Mouse (Mus musculus) CD4-positive, CD25-positive, alpha-beta regulatory T cell, adult 4 months (primary cell): Measurements from ENCODE around the gene Zfp426. TPM values are rescaled to one million over a fixed set of nuclear protein-coding genes. Genes with fewer than 3 reads are reported as not detected.

Experiments
- ATAC-seq: one replicate; pipeline ENCODE4 v1.8.0; 2017
- polyA plus RNA-seq, 2 experiments: library from polyadenylated mRNA; unstranded; fragments of 100-300 nt; shearing (Covaris generic); gene quantifications; one replicate each; pipeline ENCODE4 v1.2.1; 2017

Gene Zfp426
- polyA plus RNA-seq, result 10 to 100 TPM; 28.2 to 29.8 TPM

DNA sequence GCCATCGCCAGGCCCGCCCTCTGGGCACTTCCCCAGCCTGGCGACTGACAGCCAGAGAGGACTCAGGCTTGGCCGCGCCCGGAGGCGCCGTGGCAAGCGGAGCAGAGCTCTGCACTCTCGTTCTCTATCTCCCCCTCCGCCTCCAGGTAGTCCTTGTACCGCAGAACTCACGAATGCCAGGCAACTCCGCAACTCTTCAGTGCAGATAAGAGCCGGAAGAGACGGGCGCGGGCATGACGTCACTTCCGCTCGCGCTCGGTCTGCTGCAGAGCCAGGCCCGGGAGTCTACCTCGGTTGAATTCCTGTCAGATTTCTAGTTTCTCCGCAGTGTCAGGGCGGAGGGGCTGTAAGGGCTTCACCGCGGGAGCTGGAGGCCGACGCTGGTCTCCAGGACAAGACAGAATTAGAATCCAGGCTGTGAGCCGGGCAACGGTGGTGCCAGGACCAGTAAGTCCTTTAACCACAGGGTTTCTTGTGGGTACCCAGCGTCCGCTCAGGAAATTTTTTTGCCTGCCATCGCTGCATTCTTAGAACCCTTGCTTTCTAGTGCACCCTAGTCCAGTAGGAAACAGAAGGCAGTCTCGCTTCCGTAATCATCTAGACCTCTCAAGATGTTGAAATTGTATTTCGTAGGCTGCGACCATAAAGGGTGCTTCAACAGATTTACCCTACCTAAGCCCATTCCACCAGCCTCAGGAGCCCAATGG, at the start of gene Zfp426:
Gene Zfp426 (minus strand): TSS at position 220 of the 707 bp plus-strand sequence.
- ATAC-seq, result peak; percentile 96

DNA sequence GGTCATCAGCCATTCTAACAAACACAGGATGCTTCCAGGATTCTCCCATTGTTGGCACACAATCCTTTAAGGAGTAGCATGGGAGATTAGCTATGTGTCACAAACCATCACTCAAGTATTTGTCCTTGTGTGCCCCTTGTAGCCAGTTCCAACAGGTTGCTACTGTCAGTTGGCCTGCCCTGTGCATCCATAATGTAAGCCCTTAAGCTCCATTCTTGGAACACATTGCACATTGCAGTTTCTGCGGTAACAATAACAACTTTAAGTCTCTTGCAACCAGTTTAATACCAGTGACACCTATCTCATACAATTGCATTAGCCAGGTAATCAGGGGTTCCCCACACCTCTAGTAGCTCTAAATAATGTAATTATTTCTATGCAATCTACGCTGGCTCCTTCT, 44.1 kb upstream of the Zfp426 start:
- no peak for ATAC-seq

DNA sequence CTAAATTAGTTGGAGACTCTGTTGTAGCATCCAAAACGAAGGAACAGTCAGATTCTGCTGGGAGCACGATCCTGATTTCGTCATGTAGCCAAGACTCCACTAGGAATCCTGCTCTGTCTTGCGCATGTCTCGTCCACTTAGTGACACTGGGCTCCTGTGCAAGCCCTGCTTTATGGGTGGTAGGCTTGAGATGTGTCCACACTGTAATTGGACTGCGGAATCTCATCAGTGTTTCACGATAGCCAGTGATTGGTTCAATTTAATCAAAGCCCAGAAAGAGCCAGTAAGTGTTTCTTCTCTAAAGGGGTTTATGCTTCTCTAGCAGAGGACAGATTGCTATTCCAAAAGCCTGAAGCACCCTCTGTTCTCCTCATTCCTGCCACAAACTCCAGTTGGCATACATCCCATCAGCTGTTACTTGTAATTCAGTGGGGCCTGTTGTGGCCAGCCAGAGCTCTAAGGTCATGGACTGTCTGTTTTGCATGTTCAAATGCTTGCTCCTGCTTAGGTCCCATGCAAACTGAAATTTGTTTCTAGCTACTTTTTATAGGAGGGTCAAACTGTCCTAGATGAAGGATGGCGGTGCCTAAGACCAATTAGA, 41.9 kb upstream of the Zfp426 start:
- ATAC-seq, result no peak

- ATAC-seq, result peak; percentile 95
Observed at GRCm38 (mm10) chr9:20521306-20521957, 28.9 kb upstream of the Zfp426 start, which contains the start of gene Zfp266. Gene Zfp266 (minus strand): TSS chr9:20521417.

DNA sequence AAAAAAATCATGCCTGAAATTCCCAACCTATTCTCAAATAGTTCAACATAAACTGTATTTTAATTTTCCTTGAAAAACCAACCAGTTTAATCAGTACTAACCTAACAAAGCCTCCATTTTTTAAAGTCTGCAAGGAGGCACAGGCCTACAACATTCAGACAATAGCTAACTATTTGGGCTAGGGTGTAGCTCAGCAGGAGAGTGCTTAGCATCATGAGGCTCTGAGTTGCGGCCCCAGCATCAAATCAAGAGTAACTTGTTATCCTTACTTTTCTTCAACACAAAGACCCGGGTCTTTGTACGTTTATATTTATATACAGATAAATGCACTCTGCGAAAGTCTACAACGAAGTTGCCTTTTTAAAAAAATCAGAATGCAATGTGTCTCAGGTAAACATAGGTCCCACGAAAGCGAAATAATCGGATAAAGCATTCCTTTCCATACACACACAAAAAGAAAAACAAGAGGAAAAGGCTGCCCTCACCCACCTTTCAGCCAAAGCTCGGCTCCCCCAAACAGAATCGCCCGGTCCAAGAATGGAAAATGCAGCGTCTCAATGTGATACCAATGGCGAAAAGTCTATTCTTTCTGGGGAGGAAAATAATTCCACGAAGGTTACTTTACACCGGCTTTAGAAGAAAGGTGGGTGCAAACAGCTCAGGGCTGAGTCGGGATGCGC, 28.1 kb upstream of the Zfp426 start:
- peak; percentile 8 for ATAC-seq

DNA sequence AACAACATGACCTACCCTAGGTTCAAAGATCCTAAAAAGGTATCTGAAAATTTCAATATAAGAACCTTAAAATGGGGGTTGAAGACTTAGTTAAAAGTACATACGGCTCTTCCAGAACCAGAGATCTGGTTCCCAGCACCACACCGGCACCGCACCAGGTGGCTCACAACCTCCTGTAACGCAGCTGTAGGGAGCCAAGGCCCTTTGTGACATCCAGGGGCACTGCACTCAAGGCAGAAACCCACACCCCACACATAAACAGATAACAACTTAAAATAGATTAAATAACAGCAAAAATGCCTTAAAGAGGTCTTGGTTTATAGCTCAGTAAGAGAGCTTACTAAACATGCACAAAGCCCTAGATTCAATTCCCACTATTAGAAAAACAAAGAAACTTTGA, 27.4 kb upstream of the Zfp426 start:
- no peak for ATAC-seq

GRCm38 (mm10) chr9:20518708-20519107, 26.2 kb upstream of the Zfp426 start:
- no peak for ATAC-seq

DNA sequence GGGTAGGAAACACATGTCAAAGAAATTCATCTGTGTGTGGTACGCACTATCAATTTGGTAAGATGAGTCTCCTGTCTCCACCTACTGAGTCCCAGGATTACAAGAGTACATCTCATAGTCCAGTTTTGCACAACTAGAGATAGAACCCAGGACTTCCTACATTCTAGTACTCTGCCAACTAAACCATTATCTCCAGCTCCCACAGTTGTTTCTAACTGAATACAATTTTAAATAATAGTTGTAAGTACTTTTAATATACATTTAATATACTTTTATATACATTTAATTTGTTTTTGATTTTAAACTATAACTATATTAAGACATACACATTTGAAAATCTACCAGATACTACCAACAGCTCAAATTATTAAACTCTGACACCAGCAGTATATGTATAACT, 25.2 kb upstream of the Zfp426 start:
- ATAC-seq, result no peak

DNA sequence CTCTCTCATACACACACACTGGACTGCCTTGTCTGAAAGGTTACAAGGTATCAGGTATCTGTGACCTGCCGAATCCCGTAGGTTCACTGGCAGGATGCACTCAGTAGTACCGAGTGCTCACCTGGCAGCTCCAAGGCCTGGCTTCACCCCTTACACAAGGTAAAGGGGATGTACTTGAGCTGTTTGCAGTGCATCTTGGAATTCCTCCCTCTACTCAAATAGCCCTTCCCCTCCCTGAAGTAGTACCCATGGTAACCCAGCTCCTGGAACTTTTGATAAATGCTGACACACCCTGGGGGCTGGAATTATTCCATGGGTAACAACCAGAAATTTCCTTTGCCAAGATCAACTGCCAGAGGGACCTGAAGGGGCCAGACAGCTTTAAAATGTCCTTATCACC, 21.5 kb upstream of the Zfp426 start:
- ATAC-seq, result no peak

- no peak for ATAC-seq
Observed at GRCm38 (mm10) chr9:20512714-20513113, 20.2 kb upstream of the Zfp426 start.

DNA sequence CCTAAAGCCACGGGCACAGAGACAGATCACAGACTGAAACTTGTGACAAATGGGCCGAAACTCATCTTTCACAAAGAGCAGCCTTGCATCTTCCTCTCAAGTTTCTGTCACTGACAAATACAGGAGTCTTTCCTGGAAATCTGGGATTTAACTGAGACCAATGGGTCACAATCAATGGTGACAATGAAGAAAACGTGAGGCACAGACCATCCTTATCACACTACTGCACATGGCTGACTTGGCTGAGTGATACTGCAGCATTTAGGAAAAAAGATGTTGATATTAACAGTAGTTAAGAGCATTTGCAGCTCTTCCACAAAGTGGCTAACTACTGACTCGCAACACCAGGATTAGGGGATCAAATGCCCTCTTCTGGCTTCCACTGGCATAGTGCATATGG, 19.1 kb upstream of the Zfp426 start:
- ATAC-seq, result no peak

DNA sequence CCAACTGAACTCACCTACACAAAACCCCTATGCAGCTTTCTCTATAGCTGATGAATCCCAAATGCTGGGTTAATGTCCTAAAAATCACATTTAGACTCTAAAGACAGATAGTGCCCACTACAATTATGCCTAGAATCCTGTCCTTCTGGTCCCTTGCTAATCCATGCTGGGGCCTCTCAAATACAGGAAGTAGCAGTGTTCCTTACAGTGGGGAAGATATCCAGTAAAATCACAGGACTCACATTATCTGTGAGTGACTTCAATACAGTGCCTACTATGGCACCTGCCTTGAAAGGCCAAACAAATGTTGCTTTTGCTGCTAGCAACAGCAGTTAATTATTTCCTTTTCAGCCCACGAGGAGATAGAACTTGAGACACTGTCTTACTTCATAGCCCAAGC, 17.8 kb upstream of the Zfp426 start:
- ATAC-seq, result no peak

DNA sequence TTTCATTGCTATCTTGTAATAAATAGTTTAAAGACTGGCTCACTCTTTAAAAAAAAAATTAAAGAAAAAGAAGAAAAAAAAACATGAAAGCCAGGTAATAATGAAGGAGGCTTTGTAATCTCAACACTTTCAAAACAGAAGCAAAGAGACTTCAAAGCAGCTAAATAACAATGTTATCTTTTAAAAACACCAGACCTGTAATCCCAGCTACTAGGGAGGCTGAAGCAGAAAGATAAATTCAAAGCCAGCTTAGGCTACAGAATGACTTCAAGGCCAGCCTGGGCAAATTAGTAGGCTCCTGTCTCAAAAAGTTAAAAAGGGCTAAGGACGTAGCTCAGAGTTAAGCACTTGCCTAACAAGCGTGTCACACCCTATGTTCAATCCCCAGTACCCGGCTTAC, 17.1 kb upstream of the Zfp426 start:
- no peak for ATAC-seq

- ATAC-seq, result no peak
Observed at GRCm38 (mm10) chr9:20504801-20505200, 12.3 kb upstream of the Zfp426 start.

DNA sequence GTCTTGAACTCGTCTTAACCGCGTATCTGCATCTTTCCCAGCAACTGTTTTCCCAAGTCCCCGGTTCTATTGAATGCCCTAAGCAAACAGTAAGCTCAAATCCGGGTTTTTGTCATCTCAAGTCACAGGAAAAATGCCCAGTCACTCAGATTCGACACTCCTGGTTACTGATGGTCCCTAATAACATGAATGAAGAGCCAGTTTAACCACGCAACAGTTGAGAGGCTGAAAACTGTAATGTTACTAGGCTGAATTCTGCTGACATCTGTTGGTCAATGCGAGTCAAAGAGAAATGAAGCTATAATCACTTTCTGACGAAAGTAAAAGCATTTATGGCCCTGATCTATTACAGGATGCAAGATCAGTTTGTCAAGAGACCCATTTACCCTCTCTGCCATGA, 735 bp upstream of the Zfp426 start:
- ATAC-seq, result peak; percentile 18

GRCm38 (mm10) chr9:20491858-20492526, 554 bp downstream of the Zfp426 start:
- no peak for ATAC-seq

GRCm38 (mm10) chr9:20489536-20489935, 3.0 kb downstream of the Zfp426 start:
- ATAC-seq, result no peak

GRCm38 (mm10) chr9:20479396-20479795, 13.2 kb downstream of the Zfp426 start:
- ATAC-seq, result no peak

DNA sequence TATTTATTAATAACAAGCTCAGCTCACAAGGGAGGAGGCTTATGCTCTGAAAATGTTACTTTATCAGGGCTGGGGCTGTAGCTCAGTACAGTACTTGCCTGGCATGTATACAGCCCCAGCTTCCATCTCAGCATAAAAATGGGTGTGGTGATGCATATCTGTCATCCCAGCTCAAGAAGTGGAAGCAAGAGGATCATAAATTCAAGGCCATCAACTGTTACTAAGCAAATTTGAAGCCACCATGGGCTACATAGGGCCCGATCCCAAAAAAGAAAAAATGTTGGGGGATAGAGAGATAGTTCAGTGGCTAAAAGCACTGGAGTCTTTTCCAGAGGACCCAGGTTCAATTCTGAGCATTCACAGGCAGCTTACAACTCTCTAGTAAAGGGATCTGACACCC, 15.9 kb downstream of the Zfp426 start:
- ATAC-seq, result no peak

GRCm38 (mm10) chr9:20466761-20467442, 25.6 kb downstream of the Zfp426 start:
- peak; percentile 87 for ATAC-seq

DNA sequence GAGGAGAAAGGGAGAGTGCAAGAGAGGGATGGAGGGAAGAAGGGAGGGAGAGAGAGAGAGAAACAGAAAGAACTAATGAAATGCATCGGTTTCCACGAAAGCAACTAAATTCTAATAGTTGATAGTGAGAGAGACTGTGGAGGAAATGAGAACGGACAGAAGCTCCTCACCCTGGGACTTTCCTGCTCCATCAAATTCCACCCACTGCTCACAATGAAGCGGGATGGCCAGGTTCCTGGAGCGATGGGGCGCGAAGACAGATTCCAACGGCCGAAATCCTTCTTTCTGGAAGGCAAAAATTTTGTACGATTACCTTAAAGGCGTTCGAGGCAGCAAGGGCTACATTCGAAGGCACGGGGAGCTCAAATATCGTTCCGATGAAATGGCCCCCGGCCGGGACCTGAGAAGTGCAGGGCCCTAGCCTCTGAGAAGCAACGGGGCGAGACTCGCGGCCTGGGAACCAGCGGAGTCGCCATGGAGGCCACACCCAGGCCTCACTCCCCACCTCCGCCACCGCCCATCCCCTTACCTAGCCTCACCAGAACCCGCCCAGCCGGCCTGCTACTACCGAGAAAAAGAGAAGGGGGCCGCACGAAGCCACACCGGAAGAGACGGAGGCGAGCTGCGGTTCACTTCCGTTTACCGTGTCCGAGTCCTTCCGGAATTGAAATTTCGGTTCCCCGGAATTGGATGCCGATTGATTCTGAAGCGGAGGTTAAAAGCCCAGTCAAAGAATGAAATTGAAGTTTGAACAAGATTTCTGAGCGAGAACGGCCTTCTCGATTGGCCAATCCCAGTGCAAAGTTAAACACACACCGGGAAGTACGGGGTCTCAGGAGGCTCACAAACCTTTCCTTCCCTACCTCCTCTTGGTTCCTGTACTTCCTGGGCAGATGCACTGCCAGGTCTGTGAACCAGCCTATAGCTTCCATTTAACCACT, 32.9 kb downstream of the Zfp426 start, which contains the start of gene Zfp26:
Gene Zfp26 (minus strand): TSS at position 786 of the 941 bp plus-strand sequence.
- peak; percentile 91 for ATAC-seq
